1 mouse cellular context compared by ENCODE assay signal in the genomic region with DNA sequence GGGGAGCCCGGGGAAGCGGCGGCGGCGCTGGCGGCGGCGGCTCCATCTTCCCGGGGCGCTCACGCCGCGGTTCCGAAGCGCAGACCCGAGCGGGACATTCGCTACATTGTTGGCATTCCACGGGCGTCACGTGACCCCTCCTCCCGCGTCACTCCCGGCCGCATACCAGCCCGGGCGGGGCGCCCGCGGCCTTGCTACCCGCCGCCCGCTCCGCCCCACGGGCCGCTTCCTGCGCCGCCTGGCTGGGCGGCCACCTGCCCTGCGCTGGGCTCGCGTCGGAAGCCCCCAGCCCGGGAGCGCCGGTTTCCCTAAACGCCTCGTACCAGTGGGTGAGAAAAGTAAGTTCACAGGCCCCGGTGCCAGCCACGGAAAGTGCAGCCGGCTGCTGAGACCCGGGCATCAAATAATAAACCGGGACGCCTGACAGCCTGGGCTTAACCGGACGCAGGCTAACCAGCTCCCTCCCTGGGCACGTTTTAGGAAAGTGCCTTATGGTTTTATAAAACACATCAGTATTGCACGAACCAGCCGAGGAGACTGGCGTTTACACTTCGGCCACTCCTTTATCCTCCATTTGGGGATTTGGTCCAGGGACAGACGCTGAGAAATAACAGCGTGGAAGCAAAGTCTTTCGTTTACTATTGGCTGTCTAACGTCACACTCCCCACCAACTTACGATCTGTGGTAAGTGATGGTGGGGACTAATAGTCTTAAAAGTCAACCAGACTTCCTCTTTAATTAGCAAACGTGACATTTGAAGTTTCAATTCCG.
TF ChIP-seq lines count a peak whose summit lies in the region.

Gene Gm49361 (minus strand): TSS at position 103 of the 771 bp plus-strand sequence.

TF ChIP-seq in CH12.LX, 34 proteins besides CTCF, POLR2A, EP300 and RAD21 (continued from another document):
- TF ChIP-seq KAT2A (IDR thresholded peaks at IDR 0.05; ENCODE audit: insufficient replicate concordance, low read length) (no peak), CHD1 (IDR thresholded peaks at IDR 0.05; ENCODE audit: low read depth, low read length) (no peak), ELF1 (IDR thresholded peaks at IDR 0.05; ENCODE audit: low read depth, low read length) (no peak), ZMIZ1 (IDR thresholded peaks at IDR 0.05; ENCODE audit: low read depth, low read length) (no peak), NRF1 (IDR thresholded peaks at IDR 0.05; ENCODE audit: low read depth, low read length) (0 out of 2 replicates have a peak, but pooled peaks have one; percentile 41), TBP (conservative IDR thresholded peaks at IDR 0.05; ENCODE audit: low read depth, low read length) (no peak), MYC (IDR thresholded peaks at IDR 0.05; ENCODE audit: low read depth, low read length) (0 out of 2 replicates have a peak, but pooled peaks have one; percentile 30), MXI1 (IDR thresholded peaks at IDR 0.05; ENCODE audit: low read depth, low read length) (peak; percentile 8; the same call in 1 of the 2 replicates)
